Mouse (Mus musculus) hindbrain, embryonic 10.5 days (tissue): ENCODE measurements around the gene Sec23b. TPM values are rescaled to one million over a fixed set of nuclear protein-coding genes. Genes with fewer than 3 reads are reported as not detected.

ENCODE experiments used
- DNase-seq: peaks from one replicate; pipeline ENCODE4 v3.0.0-alpha.2; 2017; ENCODE audit warnings: low spot score
- H3K27ac ChIP-seq: fragments of 300-500 bp; sonication (generic); 2 replicates; pipeline ENCODE4 v1.5.1; 2016; ENCODE audit warnings: mild to moderate bottlenecking, moderate library complexity
- H3K27me3 ChIP-seq: fragments of 300-500 bp; sonication (generic); 2 replicates; pipeline ENCODE4 v1.6.1; 2016; ENCODE audit warnings: mild to moderate bottlenecking; ENCODE audit not compliant: poor library complexity, insufficient read depth, severe bottlenecking
- H3K36me3 ChIP-seq: fragments of 300-500 bp; sonication (generic); 2 replicates; pipeline ENCODE4 v1.6.1; 2016; ENCODE audit warnings: mild to moderate bottlenecking, moderate library complexity
- H3K4me1 ChIP-seq: fragments of 300-500 bp; sonication (generic); replicated peaks from 2 replicates; pipeline ENCODE4 v1.6.1; 2016; ENCODE audit warnings: mild to moderate bottlenecking
- H3K4me3 ChIP-seq: fragments of 300-500 bp; sonication (generic); 2 replicates; pipeline ENCODE4 v1.5.1; 2016; ENCODE audit warnings: mild to moderate bottlenecking, moderate library complexity
- H3K9me3 ChIP-seq: fragments of 300-500 bp; sonication (generic); 2 replicates; pipeline ENCODE4 v1.6.1; 2016; ENCODE audit warnings: mild to moderate bottlenecking, moderate library complexity
- WGBS: fragments of 180-500 bp; shearing (Covaris S2); methylation state at CpG from one replicate; pipeline ENCODE4 v1.1.7; 2016; 5-methylcytosine and 5-hydroxymethylcytosine counted together
- polyA plus RNA-seq: library from polyadenylated mRNA; unstranded; fragments of >200 nt; fragmentation: Nextera tagmentation; extraction: Ambion mirVana; gene quantifications from 2 replicates; pipeline ENCODE4 v1.2.1, GENCODE M21; 2016

Gene Sec23b
- polyA plus RNA-seq, 1 experiment from 2014 or later = 120 TPM

- H3K4me1 ChIP-seq = peaks cover 19% of the 10 kb centered on the region
- no peak overlapping the region for H3K27ac ChIP-seq
- peak; percentile 23 for DNase-seq
- H3K27me3 ChIP-seq = no peaks in the 10 kb centered on the region
- WGBS = 40% methylated on average over 6 of the region's 6 CpGs
- peaks cover 1% of the 10 kb centered on the region; the same call in 1 of the 2 replicates for H3K9me3 ChIP-seq
- H3K4me3 ChIP-seq = no peak overlapping the region
- no peaks in the 10 kb centered on the region for H3K36me3 ChIP-seq
These were observed 65.5 kb downstream of the Sec23b start for GRCm38 (mm10) chr2:144621491-144621890.

- Histone ChIP-seq H3K4me3 (no peak overlapping the region), H3K4me1 (no peaks in the 10 kb centered on the region), H3K27ac (no peak overlapping the region), H3K27me3 (no peaks in the 10 kb centered on the region), H3K9me3 (0 out of 2 replicates have a peak, but pooled peaks cover 2% of the 10 kb centered on the region), H3K36me3 (no peaks in the 10 kb centered on the region)
- 87% methylated on average over 2 of the region's 2 CpGs for whole genome bisulfite sequencing
- no peak for DNase-seq
These were observed 77.5 kb downstream of the Sec23b start for GRCm38 (mm10) chr2:144633551-144633950.

- H3K27ac ChIP-seq = no peak overlapping the region
- DNase-seq = no peak
- no peaks in the 10 kb centered on the region for H3K27me3 ChIP-seq
- no peak overlapping the region for H3K4me3 ChIP-seq
- H3K4me1 ChIP-seq = no peaks in the 10 kb centered on the region
- WGBS = 84% methylated on average over 5 of the region's 5 CpGs
- H3K9me3 ChIP-seq = 0 out of 2 replicates have a peak, but pooled peaks cover 2% of the 10 kb centered on the region
- no peaks in the 10 kb centered on the region for H3K36me3 ChIP-seq
These were observed 78.2 kb downstream of the Sec23b start for GRCm38 (mm10) chr2:144634231-144634630.

- H3K27ac ChIP-seq = no peak overlapping the region
- no peaks in the 10 kb centered on the region for H3K4me1 ChIP-seq
- 0 out of 2 replicates have a peak, but pooled peaks cover 2% of the 10 kb centered on the region for H3K9me3 ChIP-seq
- no peak for DNase-seq
- no peak overlapping the region for H3K4me3 ChIP-seq
- H3K27me3 ChIP-seq = no peaks in the 10 kb centered on the region
- WGBS = 91% methylated on average over 2 of the region's 2 CpGs
- H3K36me3 ChIP-seq = no peaks in the 10 kb centered on the region
These were observed 78.7 kb downstream of the Sec23b start for GRCm38 (mm10) chr2:144634729-144635128.

GRCm38 (mm10) chr2:144635644-144636320 is 79.8 kb downstream of the Sec23b start:
- Histone ChIP-seq H3K9me3 (0 out of 2 replicates have a peak, but pooled peaks cover 2% of the 10 kb centered on the region), H3K27ac (no peak overlapping the region), H3K4me1 (peaks cover 8% of the 10 kb centered on the region), H3K4me3 (no peak overlapping the region), H3K36me3 (no peaks in the 10 kb centered on the region), H3K27me3 (no peaks in the 10 kb centered on the region)
- DNase-seq = peak; percentile 58
- WGBS = 29% methylated on average over 5 of the region's 5 CpGs

GRCm38 (mm10) chr2:144637204-144637603 is 81.2 kb downstream of the Sec23b start:
- DNase-seq = no peak
- no peak overlapping the region for H3K4me3 ChIP-seq
- no peaks in the 10 kb centered on the region for H3K36me3 ChIP-seq
- WGBS = 82% methylated on average over 4 of the region's 4 CpGs
- 0 out of 2 replicates have a peak, but pooled peaks cover 1% of the 10 kb centered on the region for H3K9me3 ChIP-seq
- H3K27me3 ChIP-seq = no peaks in the 10 kb centered on the region
- H3K4me1 ChIP-seq = peaks cover 8% of the 10 kb centered on the region
- no peak overlapping the region for H3K27ac ChIP-seq

GRCm38 (mm10) chr2:144637671-144638395 is 81.8 kb downstream of the Sec23b start:
- 77% methylated on average over 12 of the region's 12 CpGs for WGBS
- no peak for DNase-seq

GRCm38 (mm10) chr2:144638719-144639118 is 82.7 kb downstream of the Sec23b start:
- Histone ChIP-seq H3K27me3 (no peaks in the 10 kb centered on the region), H3K27ac (no peak overlapping the region), H3K4me1 (peaks cover 8% of the 10 kb centered on the region), H3K4me3 (no peak overlapping the region), H3K9me3 (no peaks in the 10 kb centered on the region), H3K36me3 (no peaks in the 10 kb centered on the region)
- WGBS = 76% methylated on average over 4 of the region's 4 CpGs
- DNase-seq = no peak

More at GRCm38 (mm10) chr2:144637671-144638395, 81.8 kb downstream of the Sec23b start:
- Histone ChIP-seq H3K4me1 (peaks cover 8% of the 10 kb centered on the region), H3K27me3 (no peaks in the 10 kb centered on the region), H3K27ac (0 out of 2 replicates have a peak overlapping the region, but pooled peaks have one; percentile 13), H3K9me3 (no peaks in the 10 kb centered on the region), H3K4me3 (no peak overlapping the region), H3K36me3 (no peaks in the 10 kb centered on the region)

GRCm38 (mm10) chr2:144640101-144640500 is 84.1 kb downstream of the Sec23b start:
- H3K27me3 ChIP-seq = no peaks in the 10 kb centered on the region
- peaks cover 8% of the 10 kb centered on the region for H3K4me1 ChIP-seq
- WGBS = 72% methylated on average over 7 of the region's 7 CpGs
- DNase-seq = no peak
- no peak overlapping the region for H3K4me3 ChIP-seq
- no peaks in the 10 kb centered on the region for H3K36me3 ChIP-seq
- no peaks in the 10 kb centered on the region for H3K9me3 ChIP-seq
- no peak overlapping the region; the same call in 1 of the 2 replicates for H3K27ac ChIP-seq

Other genes with a start within 250 kb of the Sec23b start
- gene Ovol2, start 224.1 kb upstream of the Sec23b start, polyA plus RNA-seq = 0.22 and 0.27 TPM in 2 replicates
- 47.9 and 60.4 TPM in 2 replicates for gene Kat14, start 187.2 kb upstream of the Sec23b start, polyA plus RNA-seq
- gene Pet117, start 187.2 kb upstream of the Sec23b start, polyA plus RNA-seq = 0.24 TPM in 1 of 2 replicates, not detected in the other
- 1.9 and 3.4 TPM in 2 replicates for gene Dzank1, start 28.8 kb upstream of the Sec23b start, polyA plus RNA-seq
- gene Polr3f, start 28.5 kb upstream of the Sec23b start, polyA plus RNA-seq = 27.0 and 33.0 TPM in 2 replicates
- 56.7 and 57.1 TPM in 2 replicates for gene Rbbp9, start 5.4 kb upstream of the Sec23b start, polyA plus RNA-seq
- gene Smim26, start 37.8 kb downstream of the Sec23b start, polyA plus RNA-seq = 26.0 and 40.1 TPM in 2 replicates
- gene Dtd1, start 43.7 kb downstream of the Sec23b start, polyA plus RNA-seq = 27.1 and 31.5 TPM in 2 replicates